Mouse (Mus musculus) embryonic fibroblast, embryonic 13.5 days (primary cell): Measurements from ENCODE around the gene A830031A19Rik.

Experiments
- CTCF ChIP-seq: IDR thresholded peaks from 2 replicates; pipeline ENCODE4 v1.5.1; 2011; ENCODE audit warnings: mild to moderate bottlenecking, control low read depth, low read length, moderate library complexity, borderline replicate concordance; ENCODE audit not compliant: insufficient read depth
- POLR2A ChIP-seq: IDR thresholded peaks from 2 replicates; pipeline ENCODE4 v1.6.1; 2011; ENCODE audit warnings: low read depth, mild to moderate bottlenecking, control low read depth, low read length, moderate library complexity

DNA sequence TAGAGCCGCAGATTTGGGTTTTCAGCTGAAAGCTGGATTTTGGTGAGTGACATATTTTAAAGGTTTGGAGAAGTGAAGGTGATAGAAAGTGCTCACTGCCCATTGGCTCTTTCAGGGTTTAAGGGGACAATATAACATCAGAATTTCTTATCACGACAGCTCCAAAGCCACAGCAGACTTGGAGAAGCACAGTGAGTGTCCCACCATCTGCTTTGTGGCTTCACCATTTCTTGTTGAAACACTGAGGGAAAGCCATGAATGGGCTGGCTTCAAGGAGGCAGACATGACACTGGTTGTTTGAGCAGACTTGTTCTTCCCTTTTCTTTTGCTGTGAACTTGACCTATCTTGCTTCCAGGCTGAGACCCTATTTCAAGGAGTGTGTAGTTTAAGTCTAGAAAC, 49.1 kb upstream of the A830031A19Rik start:
- TF ChIP-seq CTCF (no peak), POLR2A (no peak)
